Mouse (Mus musculus): ENCODE data around the gene Gpr161.
"Not testable (repeated sequence)": the region's sequence is repeated elsewhere in the genome, so short reads cannot be mapped to it uniquely, and the experiment has no call there.

Gene Gpr161

DNA sequence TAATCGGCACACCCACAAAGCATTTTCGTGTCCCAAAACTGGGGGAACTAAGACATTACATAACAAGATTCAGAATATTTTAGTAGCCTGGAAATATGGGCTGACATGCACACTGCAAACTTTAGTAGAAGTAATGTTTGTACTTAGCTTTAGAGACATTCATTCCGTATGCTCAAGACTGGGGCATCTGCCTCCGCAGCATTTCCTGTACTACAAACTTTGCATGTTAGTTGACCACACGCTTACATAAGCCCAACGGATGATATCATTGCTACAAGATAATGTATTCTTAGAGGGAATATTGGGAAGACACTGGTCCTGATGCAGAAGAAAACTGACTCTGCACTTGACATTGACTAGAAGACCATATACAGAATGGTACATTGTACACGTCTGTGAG, 8.8 kb downstream of the Gpr161 start:
- in situ Hi-C loops (cut with MboI; ENCODE audit: unreplicated experiment in 2 of 2): no loop called here

DNA sequence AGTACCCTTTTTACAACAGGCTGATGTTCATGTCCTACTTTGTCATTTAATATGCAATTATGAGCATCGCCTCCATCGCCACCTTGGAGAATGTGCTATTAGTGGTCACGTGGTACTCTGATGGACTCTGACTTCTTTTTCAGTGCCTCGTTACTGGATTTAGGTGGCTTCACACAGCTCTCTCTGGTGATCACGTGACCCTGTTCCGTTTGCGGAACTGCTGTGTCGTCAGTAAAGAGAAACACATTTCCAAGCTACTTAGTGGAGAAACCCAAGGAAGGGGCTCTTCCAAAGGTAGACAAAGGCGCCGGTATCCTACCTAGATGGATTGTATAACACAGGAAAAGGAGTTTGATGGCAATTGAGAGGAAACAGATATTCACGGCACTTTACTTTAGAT, 12.6 kb downstream of the Gpr161 start:
- in situ Hi-C loops (cut with MboI; ENCODE audit: unreplicated experiment in 2 of 2): no loop called here

GRCm38 (mm10) chr1:165316361-165316760, 20.8 kb downstream of the Gpr161 start:
- in situ Hi-C loops (cut with MboI; ENCODE audit: unreplicated experiment in 2 of 2): loop anchor here in 1 of 2 experiments (10.0 kb wide), 1 partner anchor 1002 kb away; no protein-coding TSS in a partner anchor

GRCm38 (mm10) chr1:165320141-165320934, 24.7 kb downstream of the Gpr161 start:
- in situ Hi-C loops (cut with MboI; ENCODE audit: unreplicated experiment in 2 of 2): loop anchor here (5.0 kb wide), 2 partner anchors 208 to 998 kb away; no protein-coding TSS in a partner anchor

DNA sequence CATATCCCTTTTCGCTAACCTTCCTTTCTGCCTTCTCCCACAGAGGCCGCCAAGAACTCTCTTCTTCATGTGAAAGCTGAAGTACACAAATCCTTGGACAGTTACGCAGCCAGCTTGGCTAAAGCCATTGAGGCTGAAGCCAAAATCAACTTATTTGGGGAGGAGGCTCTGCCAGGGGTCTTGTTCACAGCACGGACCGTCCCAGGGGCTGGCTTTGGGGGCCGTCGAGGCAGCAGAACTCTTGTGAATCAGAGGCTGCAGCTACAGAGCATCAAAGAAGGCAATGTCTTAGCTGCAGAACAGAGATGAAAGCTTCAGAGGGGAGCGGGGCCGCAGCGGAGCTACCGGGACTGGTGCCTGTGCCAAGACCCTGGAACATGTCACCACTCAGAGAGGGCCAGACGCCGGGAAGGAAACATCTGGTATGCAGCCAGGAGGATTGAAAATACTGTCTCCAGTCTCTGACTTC, 25.8 kb downstream of the Gpr161 start:
- in situ Hi-C loops (cut with MboI; ENCODE audit: unreplicated experiment in 2 of 2): loop anchor here (5.0 kb wide), 2 partner anchors 209 to 999 kb away; no protein-coding TSS in a partner anchor

GRCm38 (mm10) chr1:165321891-165322290, 26.3 kb downstream of the Gpr161 start:
- in situ Hi-C loops (cut with MboI; ENCODE audit: unreplicated experiment in 2 of 2): loop anchor here (5.0 kb wide), 2 partner anchors 210 to 1000 kb away; no protein-coding TSS in a partner anchor

GRCm38 (mm10) chr1:165322934-165323333, 27.3 kb downstream of the Gpr161 start:
- in situ Hi-C loops (cut with MboI; ENCODE audit: unreplicated experiment in 2 of 2): loop anchor here (5.0 kb wide), 2 partner anchors 211 to 1001 kb away; no protein-coding TSS in a partner anchor

- in situ Hi-C loops (cut with MboI; ENCODE audit: unreplicated experiment in 2 of 2): no loop called here
Measured at GRCm38 (mm10) chr1:165327370-165327769, 31.8 kb downstream of the Gpr161 start.

GRCm38 (mm10) chr1:165327831-165328230, 32.2 kb downstream of the Gpr161 start:
- in situ Hi-C loops (cut with MboI; ENCODE audit: unreplicated experiment in 2 of 2): no loop called here

DNA sequence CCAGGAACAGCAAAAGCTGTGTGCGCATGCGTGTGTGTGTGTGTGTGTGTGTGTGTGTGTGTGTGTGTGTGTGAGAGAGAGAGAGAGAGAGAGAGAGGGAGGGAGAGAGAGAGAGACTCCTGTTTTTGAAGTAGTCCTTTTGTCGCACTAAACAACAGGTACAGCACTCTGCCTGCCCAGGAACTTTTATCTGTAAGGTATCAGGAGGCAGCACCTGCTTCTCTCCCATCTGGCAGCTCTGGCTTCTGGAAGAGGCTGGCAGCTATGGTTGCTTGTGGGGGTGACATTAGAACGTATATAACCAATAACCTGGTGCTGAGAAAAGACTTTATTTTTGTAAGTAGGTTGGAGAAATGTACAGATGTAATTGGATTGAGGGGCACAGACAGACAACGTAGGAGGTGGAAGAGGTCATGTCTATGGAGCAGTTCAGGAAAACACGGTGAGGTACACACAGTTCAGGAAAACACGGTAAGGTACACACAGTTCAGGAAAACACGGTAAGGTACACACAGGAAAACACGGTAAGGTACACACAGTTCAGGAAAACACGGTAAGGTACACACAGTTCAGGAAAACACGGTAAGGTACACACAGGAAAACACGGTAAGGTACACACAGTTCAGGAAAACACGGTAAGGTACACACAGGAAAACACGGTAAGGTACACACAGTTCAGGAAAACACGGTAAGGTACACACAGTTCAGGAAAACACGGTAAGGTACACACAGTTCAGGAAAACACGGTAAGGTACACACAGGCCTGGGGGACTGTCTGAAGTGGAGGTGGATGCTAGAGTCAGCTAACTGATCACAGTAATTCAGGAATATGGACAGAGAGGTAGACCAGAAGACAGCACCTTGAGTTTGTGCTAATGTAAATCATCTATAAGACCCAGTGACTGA, 33.0 kb downstream of the Gpr161 start:
- in situ Hi-C loops (cut with MboI; ENCODE audit: unreplicated experiment in 2 of 2): not testable (repeated sequence)

DNA sequence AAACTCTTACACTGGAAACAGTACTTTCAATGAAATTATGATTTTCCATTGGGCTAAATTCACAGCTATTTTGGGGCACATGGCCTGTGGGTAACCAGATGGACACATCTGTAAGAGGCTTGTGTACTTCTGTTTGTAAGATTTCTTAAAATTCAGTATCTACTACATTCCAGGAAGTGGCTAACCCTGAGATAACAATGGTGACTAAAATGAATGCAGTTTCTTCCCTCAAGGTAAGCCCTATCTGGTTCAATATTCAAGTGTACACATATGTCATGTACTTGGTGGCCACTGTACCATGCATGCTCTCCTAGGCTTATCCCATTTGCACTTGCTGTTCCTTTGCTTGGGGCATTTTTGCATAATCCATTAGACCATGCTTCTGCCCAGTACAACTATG, 35.3 kb downstream of the Gpr161 start:
- in situ Hi-C loops (cut with MboI; ENCODE audit: unreplicated experiment in 2 of 2): no loop called here

GRCm38 (mm10) chr1:165332797-165333196, 37.2 kb downstream of the Gpr161 start:
- in situ Hi-C loops (cut with MboI; ENCODE audit: unreplicated experiment in 2 of 2): no loop called here

DNA sequence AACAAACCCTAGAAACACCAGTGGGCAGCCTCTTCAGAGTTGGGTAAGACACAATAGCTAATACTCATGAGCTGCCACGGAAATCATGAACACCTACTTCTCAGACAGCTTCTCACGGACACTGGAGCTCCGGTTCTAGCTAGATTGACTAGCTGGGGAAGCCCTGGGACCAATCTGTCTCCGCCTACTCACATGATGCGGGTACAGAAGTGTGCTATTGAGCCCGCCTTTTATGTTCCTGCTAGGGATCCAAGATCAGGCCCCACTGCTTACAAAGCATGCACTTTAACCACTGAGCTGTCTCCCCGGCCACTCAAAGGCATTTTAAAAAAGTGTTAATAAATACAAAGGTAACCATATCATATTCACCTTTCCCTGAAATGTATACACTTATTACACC, 46.5 kb downstream of the Gpr161 start:
- in situ Hi-C loops (cut with MboI; ENCODE audit: unreplicated experiment in 2 of 2): no loop called here

DNA sequence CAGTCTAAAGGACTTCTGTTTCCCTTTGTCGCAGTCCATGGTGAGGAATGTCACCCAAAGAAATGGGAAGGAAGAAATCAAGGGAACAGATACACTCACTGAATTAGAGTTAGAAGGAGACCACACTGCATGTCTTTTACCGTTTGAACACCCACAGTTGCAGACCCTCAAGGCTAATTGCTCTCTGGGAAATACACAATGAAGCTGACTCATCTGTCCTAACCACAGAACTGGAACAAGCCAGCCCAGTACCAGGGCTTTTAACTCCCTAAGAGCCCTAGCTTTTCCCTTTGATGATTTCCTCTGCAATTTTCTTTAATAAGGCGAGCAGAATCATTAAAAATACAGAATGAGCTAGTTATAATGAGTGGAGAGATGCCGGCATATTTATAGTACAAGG, 48.9 kb downstream of the Gpr161 start:
- in situ Hi-C loops (cut with MboI; ENCODE audit: unreplicated experiment in 2 of 2): no loop called here

DNA sequence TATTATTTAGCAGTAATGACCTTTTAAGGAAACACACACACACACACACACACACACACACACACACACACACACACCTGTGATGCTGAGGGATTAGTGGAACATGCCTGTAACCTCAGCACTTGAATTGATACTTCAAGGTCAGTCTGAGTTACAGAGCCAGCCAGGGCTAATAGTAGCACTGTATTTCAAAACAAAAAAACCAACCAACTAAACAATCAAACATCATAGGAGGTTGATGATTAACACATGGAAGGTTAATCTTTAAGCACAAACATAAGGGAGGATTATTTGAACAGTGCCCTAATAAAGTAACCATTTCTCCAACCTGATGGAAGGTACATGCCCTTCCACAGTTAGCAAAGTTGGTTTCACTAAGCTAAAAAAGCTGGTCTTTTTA, 53.0 kb downstream of the Gpr161 start:
- in situ Hi-C loops (cut with MboI; ENCODE audit: unreplicated experiment in 2 of 2): no loop called here

DNA sequence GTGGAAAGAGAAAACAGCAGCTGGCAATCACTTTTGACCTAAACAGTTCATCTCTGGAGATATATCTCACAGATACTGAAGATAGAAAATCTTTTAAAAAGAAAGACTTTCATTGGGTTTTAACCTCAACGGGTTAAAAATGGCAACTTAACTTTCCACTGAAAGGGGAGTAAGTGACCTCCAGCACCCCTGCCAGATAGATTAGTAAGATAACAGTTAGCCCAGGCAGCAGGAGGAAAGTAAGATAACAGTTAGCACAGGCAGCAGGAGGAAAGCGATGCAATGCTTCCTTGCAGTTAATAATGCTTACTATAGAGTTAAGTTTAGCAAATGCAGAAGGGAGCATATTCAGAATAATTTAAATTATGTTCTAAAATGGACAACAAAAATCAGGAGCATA, 60.8 kb downstream of the Gpr161 start:
- in situ Hi-C loops (cut with MboI; ENCODE audit: unreplicated experiment in 2 of 2): no loop called here

DNA sequence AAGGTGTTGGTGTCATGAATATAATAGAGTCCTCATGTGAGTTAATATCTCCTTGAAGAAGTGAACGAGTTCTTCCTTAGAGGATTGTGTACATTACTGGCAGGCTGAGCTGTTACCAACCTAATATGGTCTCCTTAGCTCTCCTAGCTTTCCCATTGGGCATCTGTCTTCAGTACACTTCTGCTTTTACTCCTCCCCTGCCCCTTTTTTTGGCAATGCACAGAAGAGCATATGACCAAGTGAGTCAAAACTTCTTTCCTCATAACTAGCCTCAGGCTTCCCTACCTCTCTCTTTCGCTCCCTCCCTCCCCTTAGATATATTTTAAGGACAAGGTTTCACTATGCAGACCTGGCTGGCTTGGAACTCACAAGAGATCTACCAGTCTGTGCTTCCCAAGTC, 67.7 kb downstream of the Gpr161 start:
- in situ Hi-C loops (cut with MboI; ENCODE audit: unreplicated experiment in 2 of 2): no loop called here

GRCm38 (mm10) chr1:165365057-165365456, 69.5 kb downstream of the Gpr161 start:
- in situ Hi-C loops (cut with MboI; ENCODE audit: unreplicated experiment in 2 of 2): no loop called here

- in situ Hi-C loops (cut with MboI; ENCODE audit: unreplicated experiment in 2 of 2): no loop called here
Measured at GRCm38 (mm10) chr1:165370990-165371389, 75.4 kb downstream of the Gpr161 start.

GRCm38 (mm10) chr1:165373839-165374238, 78.2 kb downstream of the Gpr161 start:
- in situ Hi-C loops (cut with MboI; ENCODE audit: unreplicated experiment in 2 of 2): no loop called here

Data from v-Abl transformed pro-B cells (cell line).